Mouse (Mus musculus) embryo, embryonic 10.5 days (tissue): ENCODE measurements at regions not wholly inside any gene's neighbourhood (a gene's known extent, or its start where the extent isn't known, plus 50 kb on each side); places are given as distances from the start of the nearest gene placed in this dataset.

ENCODE experiments used
- DNase-seq: peaks from one replicate; pipeline ENCODE4 v3.0.0-alpha.2; 2015; ENCODE audit warnings: low spot score

DNA sequence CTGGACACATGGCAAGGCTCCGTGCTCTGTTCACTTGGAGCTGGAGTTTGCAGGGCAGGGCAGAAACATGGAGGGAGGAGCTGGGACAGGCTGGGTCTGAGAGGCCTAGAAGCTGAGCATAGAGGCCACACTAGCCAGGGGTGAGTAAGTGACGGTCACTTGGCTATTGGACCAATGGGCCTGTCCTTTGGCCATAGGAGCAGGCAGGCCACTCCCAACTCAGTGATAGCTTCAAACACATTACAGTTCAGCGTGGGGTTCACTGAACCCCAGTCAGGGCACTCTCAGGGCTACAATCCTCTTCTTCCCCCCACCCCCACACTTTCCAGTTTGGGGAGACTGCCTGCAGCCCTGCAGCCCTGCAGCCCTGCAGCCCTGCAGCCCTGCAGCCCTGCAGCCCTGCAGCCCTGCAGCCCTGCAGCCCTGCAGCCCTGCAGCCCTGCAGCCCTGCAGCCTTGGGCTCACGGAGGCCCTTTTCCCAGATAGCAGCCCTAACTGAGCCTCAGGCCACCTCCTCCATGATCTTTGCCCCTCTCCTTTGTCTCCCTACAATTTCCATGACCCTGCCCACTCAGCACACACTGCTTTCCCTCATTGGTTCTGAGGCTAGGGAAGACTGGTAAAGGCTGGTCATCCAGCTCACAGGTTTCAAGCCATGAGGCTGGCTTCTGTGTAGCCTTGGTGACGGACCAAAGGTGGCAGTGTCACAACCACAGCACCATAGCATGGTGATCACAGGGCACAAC lies 285.3 kb downstream of the Cdh26 start:
- peak; percentile 14 for DNase-seq

DNA sequence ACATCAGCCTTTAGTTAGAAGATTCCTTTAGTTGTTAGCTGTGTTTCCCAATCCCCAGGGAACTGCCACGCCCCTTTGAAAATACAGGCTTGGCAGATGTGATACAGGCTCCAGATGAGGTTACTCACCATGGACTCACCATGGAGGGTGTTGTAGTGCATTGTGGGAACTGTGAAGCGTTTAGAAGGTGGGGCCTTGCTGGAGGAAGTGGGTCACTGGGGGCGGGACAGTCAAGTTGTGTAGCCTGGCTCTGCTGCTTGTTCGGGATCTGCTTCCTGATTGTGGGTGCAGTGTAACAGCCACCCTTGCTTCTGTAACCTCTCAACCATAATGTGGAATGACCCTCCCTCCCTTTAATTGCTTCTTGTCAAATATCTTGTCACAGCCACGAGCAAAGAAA lies 287.7 kb downstream of the Cdh26 start:
- DNase-seq: no peak

DNA sequence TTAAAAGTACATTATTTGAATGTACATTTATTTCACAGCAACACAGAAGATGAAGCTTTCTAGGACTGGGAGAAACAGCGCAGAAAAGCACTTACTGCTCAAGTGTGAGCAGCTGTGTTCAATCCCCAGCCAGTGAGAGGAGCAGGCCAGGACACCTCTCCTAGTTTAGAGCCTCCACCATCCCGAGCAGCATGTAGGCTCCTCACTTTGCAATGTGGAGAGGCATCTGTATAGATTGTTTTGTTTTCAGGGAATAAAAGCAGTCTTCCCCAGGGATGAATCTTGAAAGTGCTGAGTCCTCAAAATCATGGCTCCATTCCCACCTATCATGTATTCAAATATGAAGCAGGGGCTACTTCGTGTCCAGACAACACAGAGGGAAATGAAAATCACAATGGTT lies 293.1 kb downstream of the Cdh26 start:
- no peak for DNase-seq

DNA sequence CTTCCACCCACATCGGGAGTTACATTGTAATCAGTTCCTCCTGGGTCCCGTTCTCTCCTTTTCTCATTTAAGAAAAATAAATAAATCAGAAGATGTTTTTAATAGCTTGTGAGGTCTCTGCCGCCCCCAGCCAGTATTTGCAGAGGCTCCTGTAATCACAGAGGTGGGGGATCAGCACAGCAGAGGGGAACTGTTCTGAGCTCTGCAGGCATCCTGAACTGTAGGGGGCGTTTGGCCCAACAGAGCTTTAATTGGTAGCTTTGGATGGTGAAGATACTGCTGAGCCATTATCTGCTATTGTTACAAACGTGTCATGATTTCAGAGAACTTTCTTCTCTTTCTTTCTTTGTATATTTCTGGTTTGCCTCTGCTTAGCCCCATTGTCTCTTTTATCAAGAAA lies 293.9 kb downstream of the Cdh26 start:
- no peak for DNase-seq

DNA sequence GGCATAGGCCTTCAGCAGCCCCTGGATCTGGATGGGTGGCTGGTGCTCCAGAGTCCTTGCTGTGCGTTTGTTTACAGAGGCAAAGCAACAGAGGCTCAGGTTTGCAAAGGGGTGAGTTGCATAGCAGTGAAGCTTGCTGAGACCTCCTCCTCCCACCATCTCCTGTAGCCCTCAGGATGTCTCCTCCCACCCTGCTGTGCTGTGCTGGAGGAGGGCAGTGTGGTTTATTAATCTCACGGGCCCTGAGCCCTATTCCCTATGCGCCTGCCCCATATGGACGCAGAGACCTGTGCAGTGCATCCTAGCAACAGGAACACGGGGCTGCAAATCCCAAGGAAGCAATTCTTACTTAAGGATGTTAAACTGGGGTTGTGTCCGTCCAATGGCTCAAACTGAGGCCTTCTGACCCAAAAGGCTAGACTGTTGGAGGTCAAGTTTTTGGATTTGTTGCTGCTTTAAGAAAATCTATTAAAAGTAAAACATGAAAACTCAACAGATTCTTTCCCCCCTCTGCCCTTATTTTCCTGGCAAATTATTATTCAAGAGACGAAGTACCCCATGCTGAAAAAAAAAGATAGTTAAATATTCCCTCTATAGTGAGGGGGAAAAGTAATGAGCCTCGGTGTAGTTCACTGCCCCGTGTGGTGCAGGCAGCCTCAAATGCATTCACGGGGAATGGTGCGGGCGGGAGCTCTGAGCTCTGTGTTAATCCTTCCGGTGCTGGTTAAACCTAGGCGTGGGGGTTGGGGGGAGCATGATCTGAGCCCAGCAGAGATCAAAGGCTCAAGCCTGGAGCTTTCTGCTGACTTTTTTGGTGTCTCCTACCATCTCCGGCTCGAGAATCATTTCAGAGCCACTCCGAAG lies 297.8 kb downstream of the Cdh26 start:
- peak; percentile 71 for DNase-seq

DNA sequence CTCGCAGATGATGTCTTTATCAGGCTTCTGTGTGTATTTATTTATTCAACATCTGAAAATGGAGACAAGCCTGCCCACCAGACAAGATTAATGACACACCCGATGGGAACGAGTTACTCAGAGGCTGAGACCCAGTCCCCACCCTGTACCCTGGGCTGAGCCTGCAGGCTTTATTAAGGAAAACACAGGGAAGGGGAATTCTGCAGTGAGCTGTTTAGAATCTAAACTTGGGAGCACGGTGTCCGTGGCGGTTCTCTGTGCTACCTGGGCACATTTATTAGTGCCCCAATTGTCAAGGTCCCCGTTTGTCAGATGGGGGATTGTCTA lies 298.4 kb downstream of the Cdh26 start:
- no peak for DNase-seq

DNA sequence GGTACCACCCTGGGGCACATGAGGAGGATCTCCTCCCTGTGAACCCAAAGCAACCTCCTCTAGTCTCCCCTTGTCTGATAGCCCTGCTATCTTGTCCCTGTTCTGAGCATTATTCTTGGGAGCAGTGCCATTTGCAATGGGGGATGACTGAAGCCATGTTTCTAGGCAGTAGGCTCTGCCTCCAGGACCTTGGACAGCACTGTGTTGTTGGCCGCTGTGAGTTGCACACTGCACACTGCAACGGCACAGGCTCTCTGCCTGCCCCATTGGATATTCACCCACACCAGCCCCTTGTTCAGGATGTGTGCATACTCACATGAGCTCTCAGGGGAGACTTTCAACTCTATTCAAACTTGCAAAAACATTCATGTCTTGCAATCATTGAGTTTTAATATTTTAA lies 304.8 kb downstream of the Cdh26 start:
- peak; percentile 76 for DNase-seq

DNA sequence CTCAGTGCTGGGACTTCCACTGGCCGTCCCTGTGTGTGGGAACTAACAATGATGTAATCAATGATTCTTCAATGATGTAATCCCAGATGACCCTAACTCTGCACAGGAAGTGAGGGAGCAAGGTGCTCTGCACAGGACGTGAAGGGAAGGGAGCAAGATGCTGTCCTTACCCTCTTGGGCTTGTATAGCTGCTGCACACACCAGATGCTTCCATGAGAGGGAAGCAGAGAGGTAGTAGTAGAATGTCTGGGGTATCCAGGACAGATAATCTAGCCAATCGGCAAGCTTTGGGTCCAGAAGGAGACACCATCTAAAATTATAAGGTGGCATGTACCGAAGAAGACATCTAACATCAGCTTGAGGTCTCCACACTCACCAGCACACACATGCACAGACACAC lies 314.3 kb downstream of the Cdh26 start:
- no peak for DNase-seq

DNA sequence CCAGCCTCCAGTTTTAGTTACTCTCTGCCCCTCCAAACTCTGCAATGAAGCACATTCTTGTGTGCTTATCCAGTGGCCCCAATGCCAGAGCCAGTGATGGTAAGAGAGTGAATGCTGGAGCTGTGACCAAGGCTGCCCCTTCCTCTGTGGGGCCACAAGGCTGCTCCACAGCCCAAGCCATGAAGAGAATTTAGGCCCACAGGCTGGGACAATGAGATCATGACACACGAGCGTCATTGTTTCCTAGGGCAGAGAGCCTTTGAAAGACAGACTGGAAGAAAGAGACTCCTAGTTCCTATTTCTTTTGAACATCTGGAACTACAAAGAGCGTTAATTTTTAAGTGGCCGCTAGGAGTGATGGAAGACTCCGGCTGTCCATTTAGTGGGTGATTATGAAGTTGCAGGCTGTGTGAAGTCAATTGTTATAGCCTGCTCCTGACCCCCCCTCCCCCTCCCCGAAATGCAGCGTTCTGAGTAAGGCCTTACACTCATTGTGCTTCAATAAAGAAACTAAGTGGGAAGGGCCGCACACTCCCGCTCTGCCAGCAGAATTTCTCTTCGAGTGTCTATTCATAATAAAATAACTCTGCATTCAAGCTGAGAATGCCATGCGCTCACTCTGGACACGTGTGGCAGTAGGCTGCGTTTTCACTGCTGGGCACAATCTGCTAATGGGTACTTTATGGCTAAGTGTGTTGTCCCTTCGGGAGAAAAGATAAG lies 315.1 kb downstream of the Cdh26 start:
- DNase-seq: peak; percentile 28

DNA sequence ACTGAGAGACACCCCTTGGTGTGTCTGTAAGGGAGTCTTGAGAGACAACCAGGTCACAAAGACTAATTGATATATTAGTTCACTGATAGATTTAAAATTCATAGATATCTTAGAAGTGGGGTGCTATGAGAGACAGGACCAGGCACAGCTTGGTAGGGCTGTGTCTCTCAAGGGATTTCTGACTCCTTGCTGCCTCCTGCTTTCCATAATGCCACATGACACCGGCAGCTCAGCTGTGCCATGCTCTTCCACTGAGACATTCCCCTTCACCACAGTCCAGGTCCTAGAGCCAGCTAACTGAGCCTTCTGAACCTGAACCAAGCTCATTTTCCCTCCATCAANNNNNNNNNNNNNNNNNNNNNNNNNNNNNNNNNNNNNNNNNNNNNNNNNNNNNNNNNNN lies 320.9 kb downstream of the Cdh26 start:
- no peak for DNase-seq

DNA sequence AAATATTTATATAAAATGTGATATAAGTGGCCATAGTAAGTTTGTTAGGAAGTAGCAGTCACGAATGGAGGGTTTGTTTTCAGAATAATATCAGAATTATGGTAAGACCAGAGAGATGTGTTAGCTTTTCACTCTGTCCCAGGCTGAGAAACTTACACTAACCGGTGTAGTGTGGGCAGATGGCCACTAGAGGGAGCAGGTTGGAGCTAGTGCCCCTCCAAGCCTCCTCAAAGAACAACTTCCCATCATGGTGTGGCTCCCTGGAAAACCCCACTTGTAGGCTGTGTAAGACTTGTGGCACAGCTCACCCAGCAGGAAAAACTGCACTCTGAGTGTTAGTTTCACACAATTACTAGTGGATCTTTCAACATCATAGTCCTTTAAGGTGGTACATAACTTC lies 328.0 kb downstream of the Cdh26 start:
- DNase-seq: peak; percentile 86

DNA sequence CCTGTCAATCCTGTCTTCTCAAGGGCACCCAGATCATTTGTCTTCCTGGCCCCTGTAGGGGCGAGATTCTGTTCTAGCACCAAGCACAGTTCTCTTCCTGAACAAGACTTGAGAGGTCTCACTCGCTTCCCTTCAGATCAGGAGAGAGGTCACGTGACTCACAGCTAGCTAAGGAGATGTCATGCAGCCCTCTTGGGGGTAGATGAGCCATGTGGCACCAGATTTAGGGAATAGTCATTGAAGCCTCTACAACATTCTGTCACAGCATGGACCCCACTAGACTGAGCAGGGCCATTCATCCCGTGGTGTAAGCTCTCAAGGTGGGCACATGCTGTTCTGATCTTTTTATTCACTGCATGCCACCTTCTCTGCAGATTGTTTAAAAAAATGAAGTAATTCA lies 338.2 kb downstream of the Cdh26 start:
- DNase-seq: no peak

DNA sequence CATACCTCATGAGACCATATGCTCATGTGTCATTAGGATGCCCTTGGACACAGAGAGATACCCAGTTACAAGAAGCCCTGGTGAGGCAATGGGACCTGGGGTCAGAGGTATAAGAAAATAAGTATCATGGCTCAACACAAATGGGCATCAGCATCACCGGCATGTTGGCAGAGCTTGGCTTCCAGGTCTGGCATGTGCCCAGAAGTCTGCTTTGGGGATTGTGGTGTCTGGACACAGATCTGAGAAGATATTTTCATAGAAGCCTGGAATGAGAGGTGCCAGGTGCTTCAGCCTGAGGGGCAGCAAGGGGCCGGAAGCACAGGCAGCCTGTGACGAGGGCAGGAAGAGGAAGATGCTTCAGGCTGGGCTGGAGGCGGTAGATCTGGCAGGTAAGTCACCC lies 338.7 kb downstream of the Cdh26 start:
- no peak for DNase-seq

DNA sequence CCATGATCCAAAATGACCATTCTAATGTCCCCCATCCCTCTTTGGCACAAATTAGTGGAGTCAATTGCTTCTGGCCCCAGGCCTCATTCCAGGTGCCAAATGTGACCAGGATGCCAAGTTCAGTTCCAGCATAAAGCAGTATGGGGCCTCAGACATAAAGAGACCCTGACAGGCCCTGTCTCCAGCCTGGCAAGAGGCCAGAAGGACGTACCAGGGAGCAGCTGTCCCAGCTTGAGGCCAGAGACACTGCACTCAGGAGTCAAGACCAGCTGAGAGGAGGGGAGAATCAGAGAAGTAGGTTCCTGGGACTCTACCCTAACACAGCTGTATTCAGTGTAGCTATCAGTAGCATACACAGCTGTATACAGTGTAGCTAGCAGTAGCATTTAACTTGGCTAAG lies 341.1 kb downstream of the Cdh26 start:
- no peak for DNase-seq

DNA sequence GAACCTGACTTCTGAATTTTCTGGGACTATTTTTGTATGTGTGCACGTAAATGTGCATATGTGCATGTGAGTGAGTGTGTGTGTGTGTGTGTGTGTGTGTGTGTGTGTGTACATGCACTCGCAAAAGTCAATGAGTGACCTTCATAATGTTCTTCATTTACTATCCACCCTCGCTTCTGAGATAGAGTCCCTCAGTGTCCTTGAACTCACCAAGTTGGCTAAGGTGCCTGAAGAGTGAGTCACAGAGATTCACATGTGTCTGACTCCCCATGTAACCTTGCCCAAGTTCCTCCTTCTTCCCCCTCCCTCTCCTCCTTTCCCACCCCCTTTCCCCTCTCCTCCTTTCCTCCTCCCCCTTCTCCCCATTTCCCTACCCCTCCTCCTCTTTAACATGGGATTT lies 341.6 kb downstream of the Cdh26 start:
- DNase-seq: no peak

DNA sequence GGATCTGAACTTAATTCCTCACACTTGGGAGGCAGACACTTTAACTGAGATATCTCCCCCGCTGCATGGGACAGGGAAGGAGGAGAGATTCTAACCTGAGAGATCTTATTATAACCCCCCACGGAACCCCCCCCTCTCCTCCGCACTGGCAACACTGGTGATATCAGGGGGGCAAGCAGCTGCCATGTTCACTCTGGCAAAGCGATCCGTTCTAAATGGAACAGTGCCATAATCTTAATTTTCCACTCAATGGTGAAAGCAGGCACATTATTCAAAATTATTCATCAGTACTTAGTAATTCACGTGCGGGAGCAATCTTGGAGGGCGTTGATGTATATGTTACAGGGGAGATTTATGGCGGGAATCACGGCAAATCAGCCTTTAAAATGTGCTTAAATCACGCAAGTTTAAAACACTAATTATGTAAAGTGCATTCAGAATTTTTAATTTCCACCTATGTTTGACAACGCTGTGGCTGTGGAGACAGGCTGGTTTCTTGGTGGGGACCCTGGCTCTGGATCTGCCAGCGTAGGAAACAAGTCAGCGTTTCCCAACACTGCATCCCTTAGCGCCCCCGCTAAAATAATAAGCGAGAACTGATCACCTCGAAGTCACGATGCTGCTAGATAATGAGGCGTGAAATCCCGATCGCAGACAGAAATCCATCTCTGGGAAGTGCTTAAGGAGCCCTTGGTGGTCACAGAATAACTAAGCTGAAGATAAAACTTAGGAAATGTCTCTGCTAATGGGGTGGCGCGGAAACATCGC lies 354.7 kb downstream of the Cdh26 start:
- no peak for DNase-seq

DNA sequence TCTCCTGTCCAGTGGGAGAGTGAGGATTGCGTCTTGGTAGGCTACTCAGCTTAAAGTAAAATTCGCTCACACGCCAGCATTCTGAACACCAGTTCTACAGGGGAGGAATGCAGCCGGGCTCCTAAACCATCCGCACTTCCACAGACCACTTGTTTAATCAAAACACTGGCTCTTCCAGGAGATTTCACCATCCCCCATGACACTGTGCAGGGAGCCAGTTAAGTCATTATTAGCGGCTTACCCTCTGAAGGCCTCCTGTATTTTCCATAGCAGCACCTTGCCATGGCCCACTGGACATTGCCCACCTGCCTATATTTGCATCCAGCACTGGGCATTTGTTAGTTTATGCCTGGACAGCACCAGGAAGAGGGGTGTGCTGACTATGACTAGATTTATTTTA lies 355.5 kb downstream of the Cdh26 start:
- DNase-seq: no peak

DNA sequence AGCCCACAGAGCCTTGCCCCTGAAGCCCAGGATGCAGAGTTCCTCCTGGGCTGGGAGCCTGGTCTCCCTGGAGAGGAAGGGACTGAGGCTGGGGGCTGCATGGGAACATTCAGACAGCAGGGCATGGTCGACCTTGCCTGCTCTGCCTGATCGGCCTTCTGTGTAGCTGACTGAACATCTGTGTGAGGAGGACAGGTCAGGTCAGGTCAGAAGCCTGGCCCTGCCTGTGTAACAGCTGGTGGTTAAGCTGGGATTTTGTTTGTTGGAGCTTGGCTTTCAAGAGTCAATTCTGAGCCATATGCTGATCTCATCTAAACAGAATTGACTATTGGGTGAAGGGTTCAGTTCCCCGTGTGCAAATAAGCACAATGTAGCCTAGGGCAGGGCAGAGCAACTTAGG lies 365.5 kb downstream of the Cdh26 start:
- peak; percentile 42 for DNase-seq

DNA sequence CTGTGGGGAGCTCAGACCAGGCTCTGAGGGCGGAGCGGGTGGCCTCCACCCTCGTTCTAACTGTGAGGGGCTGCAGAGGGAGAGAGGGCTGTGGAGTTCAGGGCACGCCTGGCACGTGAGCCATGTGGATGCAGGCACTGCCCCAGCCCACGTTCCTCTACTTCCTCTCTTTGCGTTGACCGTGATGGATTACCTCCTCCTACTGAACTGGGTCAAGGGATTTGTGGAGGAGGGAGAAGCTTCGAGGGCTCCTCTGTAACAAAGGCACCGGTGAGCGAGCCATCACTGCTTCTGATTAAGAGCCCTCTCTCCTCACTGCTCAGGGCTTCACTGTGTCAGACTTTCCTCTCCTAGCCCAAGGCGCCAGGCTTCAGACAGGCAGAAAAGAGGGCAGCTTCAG lies 371.1 kb downstream of the Cdh26 start:
- DNase-seq: peak; percentile 41

DNA sequence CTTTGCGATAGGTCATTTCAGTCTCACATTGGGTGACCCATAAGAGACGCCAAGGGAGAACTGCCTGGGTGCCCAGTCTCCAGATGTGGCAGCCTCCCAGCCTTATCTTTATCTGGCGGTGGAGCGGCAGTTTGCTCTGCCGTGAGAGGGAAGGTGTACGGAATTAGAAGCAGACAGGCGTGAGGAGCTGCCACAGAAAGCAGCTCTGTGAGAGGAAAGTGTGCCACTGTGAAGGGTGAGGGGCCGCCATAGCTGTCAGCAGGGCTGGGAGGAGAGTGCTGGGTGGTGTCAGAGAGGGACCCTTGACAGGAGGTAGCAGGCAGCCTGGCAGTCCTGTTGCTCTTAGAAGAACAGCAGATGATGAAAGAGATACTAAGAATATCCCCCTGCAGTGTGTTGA lies 375.0 kb downstream of the Cdh26 start:
- no peak for DNase-seq

DNA sequence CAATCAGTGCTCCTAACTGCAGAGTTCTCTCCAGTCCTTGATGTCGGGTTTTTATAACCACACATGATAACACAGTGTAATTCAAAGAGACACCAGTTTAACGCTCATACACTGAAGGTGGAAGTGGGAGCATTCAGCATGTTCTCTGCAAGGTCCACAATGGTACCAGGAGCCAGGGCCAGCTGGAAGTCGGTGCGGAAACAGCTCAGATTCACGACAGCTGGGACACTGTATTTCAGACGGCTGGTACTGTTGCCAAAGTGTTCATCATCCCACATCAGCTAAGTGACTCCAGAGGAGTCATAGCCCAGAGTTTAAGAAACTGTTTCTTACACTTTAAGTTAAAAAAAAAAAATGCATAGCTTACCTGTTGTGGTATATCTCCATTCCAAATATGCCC lies 391.2 kb downstream of the Cdh26 start:
- no peak for DNase-seq

DNA sequence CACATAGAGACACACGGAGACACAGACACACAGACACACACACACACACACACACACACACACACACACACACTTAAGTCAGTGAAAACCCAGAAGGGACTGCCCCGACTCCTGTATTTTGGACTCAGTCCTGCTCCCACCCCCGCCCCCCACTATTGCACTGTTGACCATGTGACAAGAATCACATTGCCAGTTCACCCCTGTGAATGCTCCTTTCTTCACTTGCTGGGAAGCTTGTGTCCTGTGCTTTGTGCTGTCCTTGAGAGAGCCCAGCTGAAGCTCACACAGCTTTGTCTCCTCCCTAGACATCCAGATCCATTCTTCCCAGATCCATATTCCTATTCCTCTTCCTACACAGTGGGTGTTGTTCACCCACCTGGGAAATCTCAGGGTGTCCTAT lies 400.0 kb downstream of the Cdh26 start:
- no peak for DNase-seq
